Mouse (Mus musculus): Measurements from ENCODE around the gene Bmp8b. TPM values are rescaled to one million over a fixed set of nuclear protein-coding genes. Genes with fewer than 3 reads are reported as not detected.
"Not testable (repeated sequence)": the region's sequence is repeated elsewhere in the genome, so short reads cannot be mapped to it uniquely, and the experiment has no call there.

The Bmp8b gene
- polyA plus RNA-seq, 1 experiment from 2014 or later, result not detected

GRCm38 (mm10) chr4:123093064-123093776, 11.7 kb upstream of the Bmp8b start:
- Histone ChIP-seq H3K27ac (no peak overlapping the region), H3K4me3 (ENCODE audit: inconsistent target) (no peak overlapping the region), H3K36me3 (ENCODE audit: inconsistent target) (no peaks in the 10 kb centered on the region), H3K79me2 (ENCODE audit: inconsistent target) (no peaks in the 10 kb centered on the region)
- 63% methylated on average over 17 of the region's 17 CpGs for WGBS (ENCODE audit: missing documents)

DNA sequence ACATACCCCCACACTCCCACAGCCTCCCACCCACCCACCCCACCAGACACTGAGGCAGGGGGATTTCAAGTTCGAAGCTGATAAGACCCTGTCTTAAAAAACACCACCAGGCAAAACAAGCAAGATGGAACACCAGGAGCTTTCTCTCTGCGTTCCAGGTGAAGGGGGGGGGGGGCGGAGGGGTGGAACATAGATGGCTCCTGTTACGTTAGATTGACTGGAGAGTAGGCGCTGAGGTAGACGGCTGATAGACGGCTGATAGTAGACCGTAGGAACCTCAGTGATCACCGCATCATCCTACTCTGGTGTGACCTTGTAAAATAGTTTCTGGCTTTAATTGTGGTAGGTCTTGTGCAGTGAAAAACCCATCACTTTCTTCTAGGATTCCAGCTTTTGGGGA, 11.1 kb upstream of the Bmp8b start:
- Histone ChIP-seq H3K4me3 (ENCODE audit: inconsistent target) (no peak overlapping the region), H3K36me3 (ENCODE audit: inconsistent target) (no peaks in the 10 kb centered on the region), H3K79me2 (ENCODE audit: inconsistent target) (no peaks in the 10 kb centered on the region), H3K27ac (no peak overlapping the region)
- WGBS (ENCODE audit: missing documents), result 78% methylated on average over 8 of the region's 9 CpGs

DNA sequence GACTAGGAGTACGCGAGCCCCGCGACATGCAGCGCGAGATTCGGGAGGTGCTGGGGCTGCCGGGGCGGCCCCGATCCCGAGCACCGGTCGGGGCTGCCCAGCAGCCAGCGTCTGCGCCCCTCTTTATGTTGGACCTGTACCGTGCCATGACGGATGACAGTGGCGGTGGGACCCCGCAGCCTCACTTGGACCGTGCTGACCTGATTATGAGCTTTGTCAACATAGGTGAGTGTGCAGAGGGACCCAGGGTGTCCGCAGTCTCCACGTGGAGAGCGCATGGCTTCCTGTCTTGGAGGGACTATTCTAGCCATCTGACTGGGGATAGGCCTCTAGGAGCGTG, 456 bp downstream of the Bmp8b start:
- Histone ChIP-seq H3K36me3 (ENCODE audit: inconsistent target) (no peaks in the 10 kb centered on the region), H3K4me3 (ENCODE audit: inconsistent target) (no peak overlapping the region), H3K79me2 (ENCODE audit: inconsistent target) (no peaks in the 10 kb centered on the region), H3K27ac (no peak overlapping the region)
- WGBS (ENCODE audit: missing documents), result 37% methylated on average over 24 of the region's 24 CpGs

- H3K27ac ChIP-seq; H3K79me2 ChIP-seq (ENCODE audit: inconsistent target); H3K36me3 ChIP-seq (ENCODE audit: inconsistent target); H3K4me3 ChIP-seq (ENCODE audit: inconsistent target): not testable (repeated sequence)
- 94% methylated on average over 6 of the region's 7 CpGs for WGBS (ENCODE audit: missing documents)
These were observed 964 bp downstream of the Bmp8b start for GRCm38 (mm10) chr4:123105929-123106328.

DNA sequence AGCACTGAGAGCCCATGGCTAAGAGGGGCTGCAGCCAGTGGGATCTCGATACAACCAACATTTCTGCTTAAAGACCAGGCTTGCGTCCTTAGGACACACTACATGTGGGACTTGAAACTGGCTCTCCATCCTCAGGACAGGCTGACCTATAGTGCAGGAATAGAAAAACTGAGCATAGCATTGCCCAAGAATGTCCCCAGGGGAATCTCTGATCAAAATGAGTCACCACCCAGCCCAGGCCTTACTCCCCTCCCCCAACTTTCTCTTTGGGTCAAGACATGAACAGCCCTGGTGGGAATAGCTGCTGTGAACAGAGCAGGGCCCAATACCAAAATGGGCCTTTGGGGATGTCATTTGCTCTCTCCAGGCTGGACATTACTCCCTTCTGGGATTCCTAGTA, 1.9 kb downstream of the Bmp8b start:
- no peaks in the 10 kb centered on the region for H3K36me3 ChIP-seq (ENCODE audit: inconsistent target)
- 90% methylated on average over 2 of the region's 2 CpGs for whole genome bisulfite sequencing (ENCODE audit: missing documents)
- H3K79me2 ChIP-seq (ENCODE audit: inconsistent target), result no peaks in the 10 kb centered on the region
- H3K4me3 ChIP-seq (ENCODE audit: inconsistent target), result no peak overlapping the region
- no peak overlapping the region for H3K27ac ChIP-seq

- H3K79me2 ChIP-seq (ENCODE audit: inconsistent target), result no peaks in the 10 kb centered on the region
- 85% methylated on average over 5 of the region's 5 CpGs for WGBS (ENCODE audit: missing documents)
- H3K4me3 ChIP-seq (ENCODE audit: inconsistent target), result no peak overlapping the region
These were observed 3.1 kb downstream of the Bmp8b start for GRCm38 (mm10) chr4:123108056-123108455.

GRCm38 (mm10) chr4:123110751-123111150, 5.8 kb downstream of the Bmp8b start:
- H3K27ac ChIP-seq, result no peak overlapping the region
- no peak overlapping the region for H3K4me3 ChIP-seq (ENCODE audit: inconsistent target)
- 94% methylated on average over 4 of the region's 4 CpGs for WGBS (ENCODE audit: missing documents)
- no peaks in the 10 kb centered on the region for H3K36me3 ChIP-seq (ENCODE audit: inconsistent target)
- H3K79me2 ChIP-seq (ENCODE audit: inconsistent target), result no peaks in the 10 kb centered on the region

More at GRCm38 (mm10) chr4:123108056-123108455, 3.1 kb downstream of the Bmp8b start:
- Histone ChIP-seq H3K36me3 (ENCODE audit: inconsistent target) (no peaks in the 10 kb centered on the region), H3K27ac (no peak overlapping the region)

GRCm38 (mm10) chr4:123111275-123111983, 6.5 kb downstream of the Bmp8b start:
- WGBS (ENCODE audit: missing documents), result 86% methylated on average over 7 of the region's 10 CpGs
- not testable (repeated sequence) for H3K36me3 ChIP-seq (ENCODE audit: inconsistent target)

DNA sequence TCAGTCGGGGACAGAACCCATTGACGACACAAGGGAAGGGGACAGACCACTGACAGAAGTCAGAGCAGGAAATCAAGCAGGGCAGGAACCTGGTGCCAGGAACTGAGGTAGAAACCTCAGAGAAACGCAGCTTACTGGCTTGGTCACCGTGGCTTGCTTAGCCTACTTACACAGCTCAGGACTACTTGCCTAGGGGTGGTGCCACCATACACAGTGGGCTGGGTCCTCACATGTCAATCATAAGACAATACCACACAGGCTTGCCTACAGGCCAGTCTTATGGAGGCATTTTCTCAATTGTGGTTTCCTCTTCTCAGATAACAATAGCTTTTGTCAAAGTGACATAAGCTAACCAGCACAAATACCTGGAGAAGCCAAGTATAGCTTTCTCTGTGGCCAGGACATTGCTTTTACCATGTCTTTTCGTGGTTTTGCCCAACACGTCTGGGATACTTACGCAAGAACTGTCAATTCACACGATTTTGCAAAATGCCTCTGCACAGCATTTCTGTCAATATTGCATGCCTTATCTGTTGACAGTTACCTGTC, 7.3 kb downstream of the Bmp8b start:
- Histone ChIP-seq H3K4me3 (ENCODE audit: inconsistent target) (no peak overlapping the region), H3K36me3 (ENCODE audit: inconsistent target) (no peaks in the 10 kb centered on the region), H3K27ac (no peak overlapping the region), H3K79me2 (ENCODE audit: inconsistent target) (no peaks in the 10 kb centered on the region)
- WGBS (ENCODE audit: missing documents), result 6% methylated on average over 8 of the region's 8 CpGs

More at GRCm38 (mm10) chr4:123111275-123111983, 6.5 kb downstream of the Bmp8b start:
- H3K27ac ChIP-seq; H3K4me3 ChIP-seq (ENCODE audit: inconsistent target); H3K79me2 ChIP-seq (ENCODE audit: inconsistent target): not testable (repeated sequence)

GRCm38 (mm10) chr4:123114651-123115050, 9.7 kb downstream of the Bmp8b start:
- 97% methylated on average over 4 of the region's 4 CpGs for WGBS (ENCODE audit: missing documents)
- H3K79me2 ChIP-seq (ENCODE audit: inconsistent target); H3K27ac ChIP-seq; H3K4me3 ChIP-seq (ENCODE audit: inconsistent target); H3K36me3 ChIP-seq (ENCODE audit: inconsistent target): not testable (repeated sequence)

GRCm38 (mm10) chr4:123116011-123116410, 11.0 kb downstream of the Bmp8b start, which contains the start of gene Oxct2b:
Oxct2b (plus strand) TSS chr4:123116266.
- no peak within 1 kb of the TSS for H3K27ac ChIP-seq
- no peaks in the 10 kb centered on the region for H3K79me2 ChIP-seq (ENCODE audit: inconsistent target)
- WGBS (ENCODE audit: missing documents), result 28% methylated on average over 20 of the region's 22 CpGs
- H3K4me3 ChIP-seq (ENCODE audit: inconsistent target), result no peak within 1 kb of the TSS
- no peaks in the 10 kb centered on the region for H3K36me3 ChIP-seq (ENCODE audit: inconsistent target)

- 35% methylated on average over 24 of the region's 42 CpGs for WGBS (ENCODE audit: missing documents)
- not testable (repeated sequence) for H3K79me2 ChIP-seq (ENCODE audit: inconsistent target); H3K36me3 ChIP-seq (ENCODE audit: inconsistent target); H3K4me3 ChIP-seq (ENCODE audit: inconsistent target); H3K27ac ChIP-seq
These were observed 11.7 kb downstream of the Bmp8b start for GRCm38 (mm10) chr4:123116640-123117039.

- Histone ChIP-seq H3K36me3 (ENCODE audit: inconsistent target) (peaks cover 6% of the 10 kb centered on the region; the same call in 1 of the 2 replicates), H3K4me3 (ENCODE audit: inconsistent target) (no peak overlapping the region), H3K27ac (no peak overlapping the region), H3K79me2 (ENCODE audit: inconsistent target) (no peaks in the 10 kb centered on the region)
- 96% methylated on average over 2 of the region's 2 CpGs for WGBS (ENCODE audit: missing documents)
These were observed 16.3 kb downstream of the Bmp8b start for GRCm38 (mm10) chr4:123121286-123121685.

DNA sequence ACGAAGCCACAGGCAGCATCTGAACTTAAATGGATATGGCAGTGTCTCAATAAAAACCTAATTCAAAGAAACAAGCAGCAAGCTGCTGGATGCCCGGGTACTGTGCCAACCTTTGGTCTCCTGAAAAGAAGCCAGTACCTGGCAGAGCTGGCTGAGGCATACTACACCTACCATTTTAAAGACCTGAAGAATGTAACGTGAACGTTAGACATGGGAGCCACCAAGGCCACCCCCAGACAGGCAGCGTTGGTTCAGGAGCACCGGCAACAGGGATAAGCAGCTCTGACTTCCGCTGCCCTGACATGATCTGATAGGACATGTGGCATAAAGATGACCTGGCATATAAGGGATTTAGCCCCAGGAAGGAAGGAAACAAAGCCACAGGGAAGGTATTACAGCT, 21.7 kb downstream of the Bmp8b start:
- Histone ChIP-seq H3K4me3 (ENCODE audit: inconsistent target) (no peak overlapping the region), H3K79me2 (ENCODE audit: inconsistent target) (no peaks in the 10 kb centered on the region), H3K27ac (no peak overlapping the region), H3K36me3 (ENCODE audit: inconsistent target) (peaks cover 55% of the 10 kb centered on the region)
- 100% methylated on average over 7 of the region's 7 CpGs for WGBS (ENCODE audit: missing documents)

GRCm38 (mm10) chr4:123127051-123127450, 22.1 kb downstream of the Bmp8b start:
- Histone ChIP-seq H3K36me3 (ENCODE audit: inconsistent target) (peaks cover 59% of the 10 kb centered on the region), H3K27ac (no peak overlapping the region)
- 95% methylated on average over 4 of the region's 4 CpGs for WGBS (ENCODE audit: missing documents)

More at GRCm38 (mm10) chr4:123127051-123127450, 22.1 kb downstream of the Bmp8b start:
- Histone ChIP-seq H3K79me2 (ENCODE audit: inconsistent target) (no peaks in the 10 kb centered on the region), H3K4me3 (ENCODE audit: inconsistent target) (no peak overlapping the region)

All from macrophage (primary cell).